Mouse (Mus musculus) MEL (cell line): ENCODE measurements around the gene Gtse1. TPM values are rescaled to one million over a fixed set of nuclear protein-coding genes. Genes with fewer than 3 reads are reported as not detected.
A peak's percentile ranks its signal among the peaks of the same experiment; 100 is the strongest.

Experiments
- DNase-seq: peaks from one replicate; pipeline ENCODE4 v3.0.0; 2011; ENCODE audit warnings: low read depth, low spot score
- H3K27ac ChIP-seq: 2 replicates; pipeline ENCODE4 v1.5.1; 2012; ENCODE audit warnings: low read depth, mild to moderate bottlenecking, control low read depth, low read length, moderate library complexity; ENCODE audit not compliant: control insufficient read depth
- H3K27me3 ChIP-seq, 2 experiments: fragments of 150-350 bp in 1 of 2; sonication (generic) in 1 of 2; 2 replicates each; pipeline ENCODE4 v1.6.1; 2012; ENCODE audit warnings: low read length in 2 of 2, mild to moderate bottlenecking in 2 of 2, improper control_type of control experiment in 1 of 2, moderate library complexity in 1 of 2; ENCODE audit not compliant: insufficient read depth in 2 of 2, control insufficient read depth in 1 of 2
- H3K36me3 ChIP-seq, 2 experiments: 2 replicates each; pipeline ENCODE4 v1.6.1; 2012 to 2014; ENCODE audit warnings: low read length in 2 of 2, improper control_type of control experiment in 1 of 2, inconsistent platforms in 1 of 2, mild to moderate bottlenecking in 1 of 2; ENCODE audit not compliant: insufficient read depth in 2 of 2, control insufficient read depth in 1 of 2
- H3K4me1 ChIP-seq, 2 experiments: fragments of 150-350 bp in 1 of 2; sonication (generic) in 1 of 2; 2 replicates each; pipeline ENCODE4 v1.6.1; 2012; ENCODE audit warnings: low read length in 2 of 2, improper control_type of control experiment in 1 of 2, mild to moderate bottlenecking in 1 of 2; ENCODE audit not compliant: insufficient read depth in 2 of 2, control insufficient read depth in 1 of 2
- H3K4me3 ChIP-seq, 2 experiments: fragments of 150-350 bp in 1 of 2; sonication (generic) in 1 of 2; 2 replicates each; pipeline ENCODE4 v1.5.1; 2012; ENCODE audit warnings: low read depth in 2 of 2, low read length in 2 of 2, mild to moderate bottlenecking in 2 of 2, moderate library complexity in 2 of 2, control low read depth in 1 of 2, improper control_type of control experiment in 1 of 2; ENCODE audit not compliant: control insufficient read depth in 1 of 2, insufficient read depth in 1 of 2
- H3K79me2 ChIP-seq: 2 replicates; pipeline ENCODE4 v1.6.1; 2012; ENCODE audit warnings: mild to moderate bottlenecking, low read length, moderate library complexity; ENCODE audit not compliant: control insufficient read depth, poor library complexity, insufficient read depth
- H3K9ac ChIP-seq: 2 replicates; pipeline ENCODE4 v1.6.1; 2012; ENCODE audit warnings: low read depth, mild to moderate bottlenecking, control low read depth, low read length, moderate library complexity; ENCODE audit not compliant: control insufficient read depth, poor library complexity, severe bottlenecking
- H3K9me3 ChIP-seq: fragments of 150-350 bp; sonication (generic); replicated peaks from 2 replicates; pipeline ENCODE4 v1.6.1; 2012; ENCODE audit warnings: mild to moderate bottlenecking, low read length, improper control_type of control experiment, moderate library complexity; ENCODE audit not compliant: insufficient read depth
- BHLHE40 ChIP-seq: IDR thresholded peaks from 2 replicates; pipeline ENCODE4 v1.6.1; 2012; ENCODE audit warnings: low read depth, mild to moderate bottlenecking, inconsistent platforms, low read length, improper control_type of control experiment, borderline replicate concordance
- CHD1 ChIP-seq: IDR thresholded peaks from 2 replicates; pipeline ENCODE4 v1.6.1; 2012; ENCODE audit warnings: low read depth, mild to moderate bottlenecking, inconsistent platforms, low read length, improper control_type of control experiment
- CTCF ChIP-seq, 3 experiments: IDR thresholded peaks in 2 of 3; conservative IDR thresholded peaks in 1 of 3; 2 replicates each; pipeline ENCODE4 v1.5.1; 2011 to 2012; ENCODE audit warnings: low read length in 3 of 3, low read depth in 2 of 3, mild to moderate bottlenecking in 2 of 3, improper control_type of control experiment in 1 of 3, inconsistent platforms in 1 of 3, mixed read lengths in 1 of 3, moderate library complexity in 1 of 3; ENCODE audit not compliant: control insufficient read depth in 1 of 3, insufficient read depth in 1 of 3, poor library complexity in 1 of 3, severe bottlenecking in 1 of 3
- ELF1 ChIP-seq: IDR thresholded peaks from 2 replicates; pipeline ENCODE4 v1.6.1; 2014; ENCODE audit warnings: low read depth, mild to moderate bottlenecking, inconsistent platforms, low read length, improper control_type of control experiment, moderate library complexity
- ETS1 ChIP-seq: IDR thresholded peaks from 2 replicates; pipeline ENCODE4 v1.6.1; 2012; ENCODE audit warnings: low read depth, mild to moderate bottlenecking, inconsistent platforms, low read length, improper control_type of control experiment, moderate library complexity
- GATA1 ChIP-seq: IDR thresholded peaks from 2 replicates; pipeline ENCODE4 v1.6.1; 2011; ENCODE audit warnings: low read depth, low read length, improper control_type of control experiment
- HCFC1 ChIP-seq: IDR thresholded peaks from 2 replicates; pipeline ENCODE4 v1.6.1; 2012; ENCODE audit warnings: low read depth, mild to moderate bottlenecking, inconsistent platforms, low read length, improper control_type of control experiment, moderate library complexity
- JUND ChIP-seq: IDR thresholded peaks from 2 replicates; pipeline ENCODE4 v1.6.1; 2011; ENCODE audit warnings: low read depth, mild to moderate bottlenecking, improper control_type of control experiment, low read length
- MAX ChIP-seq: IDR thresholded peaks from 2 replicates; pipeline ENCODE4 v1.6.1; 2011; ENCODE audit warnings: low read length, improper control_type of control experiment
- MXI1 ChIP-seq: IDR thresholded peaks from 2 replicates; pipeline ENCODE4 v1.6.1; 2011; ENCODE audit warnings: mild to moderate bottlenecking, low read depth, low read length, improper control_type of control experiment
- MYC ChIP-seq: IDR thresholded peaks from 2 replicates; pipeline ENCODE4 v1.6.1; 2011; ENCODE audit warnings: low read depth, mild to moderate bottlenecking, low read length, improper control_type of control experiment, moderate library complexity
- NELFE ChIP-seq: IDR thresholded peaks from 2 replicates; pipeline ENCODE4 v1.6.1; 2011; ENCODE audit warnings: low read depth, low read length, improper control_type of control experiment
- NRF1 ChIP-seq: IDR thresholded peaks from 2 replicates; pipeline ENCODE4 v1.6.1; 2014; ENCODE audit warnings: low read depth, mild to moderate bottlenecking, inconsistent platforms, low read length, improper control_type of control experiment, moderate library complexity; ENCODE audit not compliant: poor library complexity, insufficient read depth, severe bottlenecking
- POLR2A ChIP-seq, 2 experiments: IDR thresholded peaks; 2 replicates each; pipeline ENCODE4 v1.6.1; 2011 to 2012; ENCODE audit warnings: low read length in 2 of 2, mild to moderate bottlenecking in 2 of 2, control low read depth in 1 of 2, improper control_type of control experiment in 1 of 2, low read depth in 1 of 2, moderate library complexity in 1 of 2; ENCODE audit not compliant: control insufficient read depth in 1 of 2, insufficient read depth in 1 of 2, poor library complexity in 1 of 2
- POLR2AphosphoS2 ChIP-seq: IDR thresholded peaks from 2 replicates; pipeline ENCODE4 v1.6.1; 2011; ENCODE audit warnings: low read length, improper control_type of control experiment
- RAD21 ChIP-seq: IDR thresholded peaks from 2 replicates; pipeline ENCODE4 v1.6.1; 2011; ENCODE audit warnings: mild to moderate bottlenecking, low read depth, low read length, improper control_type of control experiment
- SIN3A ChIP-seq: IDR thresholded peaks from 2 replicates; pipeline ENCODE4 v1.6.1; 2012; ENCODE audit warnings: low read length, improper control_type of control experiment, inconsistent platforms
- TBP ChIP-seq: IDR thresholded peaks from 2 replicates; pipeline ENCODE4 v1.8.0; 2011; ENCODE audit warnings: low read depth, low read length, improper control_type of control experiment
- TCF12 ChIP-seq: IDR thresholded peaks from 2 replicates; pipeline ENCODE4 v1.6.1; 2014; ENCODE audit warnings: low read depth, mild to moderate bottlenecking, inconsistent platforms, low read length, improper control_type of control experiment, moderate library complexity
- UBTF ChIP-seq: IDR thresholded peaks from 2 replicates; pipeline ENCODE4 v1.6.1; 2012; ENCODE audit warnings: low read depth, mild to moderate bottlenecking, inconsistent platforms, low read length, improper control_type of control experiment, moderate library complexity, borderline replicate concordance; ENCODE audit not compliant: insufficient read depth
- ZMIZ1 ChIP-seq: IDR thresholded peaks from 2 replicates; pipeline ENCODE4 v1.6.1; 2012; ENCODE audit warnings: low read depth, mild to moderate bottlenecking, inconsistent platforms, low read length, improper control_type of control experiment, moderate library complexity
- polyA plus RNA-seq, 2 experiments: library from polyadenylated mRNA; stranded (reverse) in 1 of 2; unstranded in 1 of 2; fragments of >175 nt in 1 of 2; fragments of >200 nt in 1 of 2; gene quantifications; 2 replicates each; pipeline versions ENCODE4 v1.2.1 to v1.2.4; 2012; ENCODE audit warnings: low replicate concordance in 2 of 2, low read depth in 1 of 2; ENCODE audit not compliant: insufficient read length in 2 of 2, insufficient read depth in 1 of 2, missing spikeins in 1 of 2
- total RNA-seq: library from RNA; depleted of rRNA; stranded (reverse); fragments of 300-350 nt; gene quantifications from 2 replicates; pipeline ENCODE4 v1.2.3, GENCODE M21; 2012

Gene Gtse1
- total and polyA plus RNA-seq, 3 experiments = 22.6 to 38.3 TPM; not detected in 1

GRCm38 (mm10) chr15:85811535-85812277 is 47.8 kb upstream of the Gtse1 start, which contains the start of gene Cdpf1:
Cdpf1 (minus strand) TSS chr15:85811697.
- Histone ChIP-seq H3K36me3 (peaks cover 0 to 15% of the 10 kb centered on the region in 2 experiments; a peak in 2 of 4 replicates), H3K9ac (peak within 1 kb of the TSS; percentile 84), H3K9me3 (no peaks in the 10 kb centered on the region), H3K4me3 (peak within 1 kb of the TSS; percentile 75 to 77), H3K79me2 (peaks cover 2% of the 10 kb centered on the region; the same call in 1 of the 2 replicates), H3K27me3 (no peaks in the 10 kb centered on the region), H3K27ac (peak within 1 kb of the TSS; percentile 92), H3K4me1 (peaks cover 10 to 21% of the 10 kb centered on the region in 2 experiments)
- DNase-seq = peak; percentile 96
- TF ChIP-seq MAX = peak; percentile 84
- peak; percentile 92 for TF ChIP-seq NELFE
- no peak for TF ChIP-seq RAD21
- TF ChIP-seq JUND = no peak
- peak; percentile 79 for TF ChIP-seq SIN3A
- no peak for TF ChIP-seq BHLHE40
- no peak for TF ChIP-seq GATA1
- peak; percentile 84 for TF ChIP-seq MXI1
- TF ChIP-seq NRF1 = peak; percentile 98
- peak; percentile 83 for TF ChIP-seq TBP
- no peak for TF ChIP-seq CTCF (IDR thresholded peaks at IDR 0.05 in 2 of 3, conservative IDR thresholded peaks at IDR 0.05 in 1 of 3; ENCODE audit: control insufficient read depth in 1 of 3, insufficient read depth in 1 of 3, low read depth in 2 of 3, low read length in 3 of 3, poor library complexity in 1 of 3, severe bottlenecking in 1 of 3)
- 0 out of 2 replicates have a peak, but pooled peaks have one; percentile 60 for TF ChIP-seq UBTF
- TF ChIP-seq POLR2A (IDR thresholded peaks at IDR 0.05; ENCODE audit: control insufficient read depth in 1 of 2, insufficient read depth in 1 of 2, low read depth in 1 of 2, low read length in 2 of 2, poor library complexity in 1 of 2) = peak; percentile 57 to 90
- TF ChIP-seq ELF1 = peak; percentile 84
- TF ChIP-seq HCFC1 = peak; percentile 80
- 0 out of 2 replicates have a peak, but pooled peaks have one; percentile 45 for TF ChIP-seq CHD1
- peak; percentile 48; the same call in 1 of the 2 replicates for TF ChIP-seq ETS1
- TF ChIP-seq POLR2AphosphoS2 = peak; percentile 98
- peak; percentile 92 for TF ChIP-seq ZMIZ1
- TF ChIP-seq TCF12 = peak; percentile 74
- TF ChIP-seq MYC = peak; percentile 81
